Mouse (Mus musculus) megakaryocyte-erythroid progenitor cell, adult 5-6 weeks (primary cell): ENCODE data around the gene Zswim3. TPM values are rescaled to one million over a fixed set of nuclear protein-coding genes. Genes with fewer than 3 reads are reported as not detected.

Source experiments
- ATAC-seq: replicated peaks from 2 replicates; pipeline ENCODE4 v1.8.0; 2016; ENCODE audit warnings: mild to moderate bottlenecking, inconsistent platforms; ENCODE audit not compliant: severe bottlenecking, poor library complexity, low FRiP score, low TSS enrichment
- total RNA-seq, 2 experiments: library from RNA; stranded (forward) in 1 of 2; stranded (reverse) in 1 of 2; fragments of 200-1000, 215-1000 nt in 1 of 2; fragments of >200 nt in 1 of 2; fragmentation: Nextera tagmentation in 1 of 2; gene quantifications; 2 replicates each; pipeline ENCODE4 v1.2.3; 2014 to 2017

Gene Zswim3
- total RNA-seq, 2 experiments from 2014 or later, result 1.8 to 6.9 TPM

- no peak for ATAC-seq
These were observed 4.5 kb upstream of the Zswim3 start for GRCm38 (mm10) chr2:164800252-164801004.

DNA sequence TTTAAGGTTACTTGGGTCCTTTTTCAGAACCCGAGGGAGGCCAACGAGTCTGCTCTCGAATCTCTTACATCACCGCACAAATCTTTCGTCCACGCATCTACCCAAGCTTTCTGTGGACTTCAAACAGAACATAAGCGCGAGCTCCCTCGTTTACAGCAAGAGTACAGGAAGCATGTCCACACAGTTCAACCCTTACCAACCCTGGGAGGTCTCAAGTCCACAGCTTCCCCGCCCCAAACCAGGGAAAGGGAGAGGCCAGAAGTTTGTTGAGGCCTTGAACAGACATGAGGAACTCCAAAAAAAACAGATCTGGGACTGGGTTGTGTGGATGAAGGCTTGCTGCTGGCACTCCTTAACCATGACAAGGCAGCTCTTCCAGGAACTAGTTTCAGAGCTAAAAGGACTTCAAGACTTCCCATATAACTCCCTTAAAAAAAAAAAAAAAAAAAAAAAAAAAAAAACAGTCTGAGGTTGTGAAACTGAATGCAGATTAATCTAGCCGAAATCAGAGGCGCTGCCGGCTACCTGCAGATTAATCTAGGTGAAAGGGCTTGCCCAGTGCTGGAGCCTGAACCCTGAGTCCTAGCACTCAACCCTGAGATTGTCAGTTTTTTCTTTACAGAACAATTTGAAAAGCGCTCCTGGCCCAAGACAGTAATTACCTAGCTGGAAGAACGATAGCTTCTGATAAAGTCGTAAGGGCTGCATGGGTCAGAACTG lies 1.5 kb upstream of the Zswim3 start:
- no peak for ATAC-seq

DNA sequence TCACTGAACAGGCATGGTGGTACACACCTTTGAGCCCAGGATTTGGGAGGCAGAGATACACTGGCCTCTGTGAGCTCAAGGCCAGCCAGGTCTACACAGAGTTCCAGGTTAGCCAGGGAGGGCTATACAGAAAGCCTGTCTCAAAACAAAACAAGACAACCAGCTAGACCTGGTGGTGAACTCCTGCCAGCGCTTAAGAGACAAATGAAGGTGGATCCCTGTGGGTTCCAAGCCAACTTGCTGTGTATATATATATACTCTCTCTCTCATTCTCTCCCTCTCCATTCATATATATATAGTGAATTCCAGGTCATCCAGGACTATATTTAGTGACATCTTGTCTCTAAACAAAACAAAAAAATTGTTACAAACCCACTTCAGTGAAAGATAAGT lies 981 bp upstream of the Zswim3 start:
- ATAC-seq, result 0 out of 2 replicates have a peak, but pooled peaks have one; percentile 10

GRCm38 (mm10) chr2:164805332-164805718 lies 427 bp downstream of the Zswim3 start:
- peak; percentile 59 for ATAC-seq

DNA sequence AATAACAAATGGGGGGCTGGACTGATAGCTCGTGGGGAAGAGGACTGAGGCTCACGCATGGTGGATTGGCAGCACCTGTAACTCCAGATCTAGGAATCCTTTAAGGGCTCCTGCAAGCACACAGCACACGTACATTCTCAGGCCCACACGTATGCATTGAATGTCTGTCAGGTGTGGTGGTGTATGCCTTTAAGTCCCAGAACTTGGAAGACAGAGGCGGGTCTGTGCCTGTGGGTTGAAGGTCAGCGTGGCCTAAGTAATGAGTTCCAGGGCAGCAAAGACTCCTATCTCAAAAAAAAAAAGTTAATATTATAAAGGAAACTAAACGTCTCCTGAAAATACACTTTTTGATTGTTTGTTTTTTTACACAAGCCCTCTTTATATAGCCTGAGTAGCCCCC lies 1.7 kb downstream of the Zswim3 start:
- no peak for ATAC-seq

DNA sequence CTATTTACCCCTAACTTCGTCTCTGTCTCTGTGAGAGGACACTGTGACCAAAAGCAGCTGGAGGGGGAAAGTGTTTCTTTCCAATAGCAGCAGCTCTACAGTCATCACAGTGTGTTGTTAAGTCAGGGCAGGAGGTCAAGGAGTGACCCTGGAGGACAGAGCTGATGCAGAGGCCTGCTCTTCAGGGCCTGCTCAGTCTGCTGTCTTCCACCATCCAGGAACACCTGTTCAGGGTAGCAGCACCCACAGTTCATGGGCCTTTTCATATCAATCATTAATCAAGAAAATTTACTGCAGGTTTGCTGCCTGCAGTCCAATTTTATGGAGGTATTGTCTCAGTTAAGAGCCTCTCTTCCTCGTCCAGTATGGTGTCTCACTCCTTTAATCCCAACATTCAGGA lies 8.7 kb downstream of the Zswim3 start:
- no peak for ATAC-seq

DNA sequence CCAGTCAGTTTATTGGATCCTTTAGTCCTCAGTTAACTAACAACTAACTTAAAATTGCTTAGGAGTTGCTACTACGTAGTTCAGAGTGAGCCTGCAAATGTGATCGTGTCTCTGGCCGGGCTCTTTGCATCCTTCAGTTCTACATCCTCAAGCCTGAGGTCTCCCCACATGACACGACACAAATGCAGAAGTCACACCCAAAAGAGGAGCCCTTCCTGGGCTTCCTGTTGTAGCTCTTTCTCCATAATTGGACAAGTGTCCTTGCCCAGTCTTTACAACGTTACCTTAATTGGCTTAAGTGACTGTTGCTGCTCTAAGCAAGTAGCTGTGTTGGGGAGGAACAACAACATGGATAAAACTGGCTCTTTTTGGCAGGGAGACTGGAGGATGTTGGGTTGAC lies 10.4 kb downstream of the Zswim3 start:
- peak; percentile 18; the same call in 1 of the 2 replicates for ATAC-seq

GRCm38 (mm10) chr2:164815821-164816220 lies 10.9 kb downstream of the Zswim3 start:
- peak; percentile 89 for ATAC-seq

DNA sequence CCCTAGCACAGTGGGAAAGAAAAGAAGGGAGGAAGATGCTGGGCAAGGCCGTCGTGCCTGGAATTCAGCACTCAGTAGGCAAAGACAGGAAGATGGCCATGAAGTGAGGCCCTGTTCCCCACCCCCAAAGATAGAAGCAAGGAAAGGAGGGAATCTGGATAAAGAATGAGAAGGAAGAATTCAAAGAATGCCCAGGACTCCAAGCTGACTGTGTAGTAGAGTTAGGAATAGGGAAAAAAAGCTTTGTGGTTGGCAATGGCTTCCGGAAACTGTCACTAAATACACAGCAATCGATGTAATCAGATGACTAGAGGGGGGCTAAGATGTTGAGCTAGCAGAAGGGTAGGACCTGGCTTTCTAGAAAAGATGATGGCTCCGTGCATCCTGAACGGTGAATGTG lies 12.3 kb downstream of the Zswim3 start:
- ATAC-seq, result no peak

- ATAC-seq, result no peak
These were observed 12.8 kb downstream of the Zswim3 start for GRCm38 (mm10) chr2:164817703-164818102.

DNA sequence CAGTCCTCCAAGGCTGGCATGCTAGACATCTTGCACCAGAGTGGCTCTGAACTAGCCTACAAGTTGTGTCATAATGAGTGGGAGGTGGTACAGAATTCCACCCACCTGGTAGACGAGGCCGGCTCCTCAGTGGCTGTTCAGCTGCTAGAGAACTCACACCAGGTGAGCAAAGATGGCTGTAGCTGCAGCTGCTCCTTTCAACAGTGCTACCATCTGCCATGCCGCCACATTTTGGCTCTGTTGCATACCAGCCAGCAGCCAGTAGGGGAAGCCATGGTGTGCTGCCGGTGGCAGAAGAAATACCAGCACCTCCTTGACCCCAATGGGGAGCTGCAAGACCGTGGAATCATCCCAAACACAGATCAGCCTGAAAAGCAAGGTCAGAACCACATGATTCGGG lies 16.2 kb downstream of the Zswim3 start:
- ATAC-seq, result no peak

GRCm38 (mm10) chr2:164822636-164823165 lies 17.8 kb downstream of the Zswim3 start, which contains the start of gene Zswim1:
Gene Zswim1 (plus strand): TSS chr2:164822686.
- peak; percentile 96 for ATAC-seq

GRCm38 (mm10) chr2:164823181-164823585 lies 18.3 kb downstream of the Zswim3 start:
- peak; percentile 65 for ATAC-seq

GRCm38 (mm10) chr2:164823969-164824368 lies 19.1 kb downstream of the Zswim3 start:
- no peak for ATAC-seq

- no peak for ATAC-seq
These were observed 20.6 kb downstream of the Zswim3 start for GRCm38 (mm10) chr2:164825521-164825920.

- ATAC-seq, result 0 out of 2 replicates have a peak, but pooled peaks have one; percentile 11
These were observed 22.4 kb downstream of the Zswim3 start for GRCm38 (mm10) chr2:164827146-164827850.

DNA sequence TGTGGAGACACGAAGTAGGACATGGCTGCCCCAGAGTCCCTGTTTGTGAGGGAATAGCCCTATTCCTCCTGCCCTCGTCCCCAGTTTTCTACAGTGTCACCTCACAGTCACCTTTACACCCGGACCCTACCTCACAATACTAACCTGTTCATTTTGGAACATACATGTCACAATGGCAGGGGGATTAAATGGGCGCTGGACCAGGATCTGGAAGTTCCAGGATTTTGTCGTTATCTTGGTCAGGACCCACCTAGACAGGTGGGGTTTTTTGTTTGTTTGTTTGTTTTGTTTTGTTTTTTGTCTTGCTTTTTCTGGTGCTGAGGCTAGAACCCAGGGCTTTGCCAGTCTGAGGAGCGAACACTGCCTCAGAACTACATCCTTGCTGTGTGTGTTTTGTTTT lies 23.5 kb downstream of the Zswim3 start, which contains the start of gene Spata25:
Spata25 (minus strand) TSS at position 101 of the 400 bp plus-strand sequence.
- no peak for ATAC-seq

- no peak for ATAC-seq
These were observed 24.2 kb downstream of the Zswim3 start for GRCm38 (mm10) chr2:164829090-164829489.

DNA sequence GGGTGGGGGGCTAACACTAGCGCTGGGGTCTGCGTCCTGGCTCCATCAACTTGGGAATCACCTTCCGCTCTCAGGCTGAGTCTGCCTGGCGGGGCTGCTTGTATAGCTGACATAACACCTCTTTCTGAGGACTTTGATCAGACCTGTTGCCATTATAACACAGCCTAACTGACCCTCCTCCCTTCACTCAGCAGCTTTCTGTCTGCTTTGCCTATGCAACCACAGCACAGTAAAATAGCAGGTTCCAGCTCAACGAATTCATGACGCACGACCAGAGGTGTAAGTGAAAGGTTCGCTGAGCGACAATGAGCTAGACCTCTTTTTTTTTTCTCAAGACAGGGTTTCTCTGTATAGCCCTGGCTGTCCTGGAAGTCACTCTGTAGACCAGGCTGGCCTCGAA lies 26.1 kb downstream of the Zswim3 start:
- no peak for ATAC-seq
